Mouse (Mus musculus) embryonic facial prominence, embryonic 13.5 days (tissue): ENCODE data around the gene Ccdc61. TPM values are rescaled to one million over a fixed set of nuclear protein-coding genes. Genes with fewer than 3 reads are reported as not detected.

ENCODE experiments used
- ATAC-seq: fragments of 200-750 bp; cut with Nextera tagmentation; 2 replicates; pipeline ENCODE4 v1.8.0; 2017; ENCODE audit warnings: low read depth; ENCODE audit not compliant: insufficient number of reproducible peaks, insufficient read depth, low FRiP score, low TSS enrichment
- H3K27ac ChIP-seq: fragments of 300-500 bp; sonication (generic); 2 replicates; pipeline ENCODE4 v1.5.1; 2015; ENCODE audit warnings: moderate library complexity, mild to moderate bottlenecking, inconsistent platforms
- H3K27me3 ChIP-seq: fragments of 300-500 bp; sonication (generic); 2 replicates; pipeline ENCODE4 v1.6.1; 2015; ENCODE audit warnings: mild to moderate bottlenecking, inconsistent platforms
- H3K36me3 ChIP-seq: fragments of 300-500 bp; sonication (generic); 2 replicates; pipeline ENCODE4 v1.6.1; 2015; ENCODE audit warnings: mild to moderate bottlenecking, inconsistent platforms
- H3K4me1 ChIP-seq: fragments of 300-500 bp; sonication (generic); 2 replicates; pipeline ENCODE4 v1.6.1; 2015; ENCODE audit warnings: inconsistent platforms
- H3K4me2 ChIP-seq: fragments of 300-500 bp; sonication (generic); 2 replicates; pipeline ENCODE4 v1.6.1; 2015; ENCODE audit warnings: moderate library complexity, mild to moderate bottlenecking, inconsistent platforms
- H3K4me3 ChIP-seq: fragments of 300-500 bp; sonication (generic); 2 replicates; pipeline ENCODE4 v1.5.1; 2015; ENCODE audit warnings: mild to moderate bottlenecking, inconsistent platforms
- H3K9ac ChIP-seq: fragments of 300-500 bp; sonication (generic); 2 replicates; pipeline ENCODE4 v1.6.1; 2015; ENCODE audit warnings: mild to moderate bottlenecking, inconsistent platforms
- H3K9me3 ChIP-seq: fragments of 300-500 bp; sonication (generic); 2 replicates; pipeline ENCODE4 v1.6.1; 2016; ENCODE audit warnings: inconsistent platforms
- WGBS: fragments of 180-500 bp; shearing (Covaris S2); methylation state at CpG from one replicate; pipeline ENCODE4 v1.1.7; 2015; ENCODE audit warnings: mixed read lengths; 5-methylcytosine and 5-hydroxymethylcytosine counted together
- polyA plus RNA-seq: library from polyadenylated mRNA; unstranded; fragments of >200 nt; fragmentation: Nextera tagmentation; extraction: Ambion mirVana; gene quantifications from 2 replicates; pipeline ENCODE4 v1.2.1, GENCODE M21; 2015

The Ccdc61 gene
- polyA plus RNA-seq, 1 experiment from 2014 or later = 35.6 TPM

DNA sequence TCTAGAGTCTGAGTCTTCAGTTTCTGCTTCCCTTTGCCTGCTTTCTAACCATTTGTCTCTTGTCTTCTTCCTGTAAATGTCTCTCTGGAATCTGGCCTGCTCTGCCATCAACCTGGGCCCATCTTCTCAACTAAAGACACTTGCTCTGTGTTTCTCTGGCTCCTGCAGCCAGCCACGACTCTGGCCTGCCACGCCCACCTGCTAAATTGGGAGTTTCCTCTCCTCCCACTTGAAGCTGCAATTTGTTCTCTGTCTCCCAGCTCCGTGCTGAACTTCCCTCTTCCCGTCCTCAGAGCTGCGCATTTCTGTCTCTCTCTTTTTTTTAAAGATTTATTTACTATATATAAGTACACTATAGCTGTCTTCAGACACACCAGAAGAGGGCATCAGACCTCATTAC lies 65.4 kb downstream of the Ccdc61 start:
- WGBS = 36% methylated on average over 5 of the region's 5 CpGs
- H3K9me3 ChIP-seq = no peaks in the 10 kb centered on the region

DNA sequence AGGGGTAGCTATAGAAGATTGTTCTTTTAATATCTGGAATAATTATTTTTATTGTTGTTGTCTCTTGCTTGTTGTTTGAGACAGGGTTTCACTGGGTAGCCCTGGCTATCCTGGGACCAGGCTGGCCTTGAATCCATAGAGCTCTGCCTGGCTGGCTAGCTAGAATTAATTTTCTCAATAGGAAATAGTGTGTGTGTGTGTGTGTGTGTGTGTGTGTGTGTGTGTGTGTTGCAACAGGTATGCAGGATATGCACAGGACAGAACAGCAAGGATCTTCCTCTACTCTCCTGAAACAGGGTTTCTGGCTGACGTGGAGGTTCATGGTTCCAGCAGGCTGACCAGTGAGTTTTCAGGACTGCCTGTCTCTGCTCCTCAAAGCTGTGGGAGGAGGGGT lies 69.0 kb downstream of the Ccdc61 start:
- Histone ChIP-seq H3K4me2 (peak overlapping the region; percentile 59), H3K9ac (peak overlapping the region; percentile 59; the same call in 1 of the 2 replicates), H3K27me3 (no peaks in the 10 kb centered on the region), H3K4me1 (peaks cover 10% of the 10 kb centered on the region; the same call in 1 of the 2 replicates), H3K9me3 (no peaks in the 10 kb centered on the region), H3K27ac (0 out of 2 replicates have a peak overlapping the region, but pooled peaks have one; percentile 44), H3K4me3 (peak overlapping the region; percentile 28), H3K36me3 (no peaks in the 10 kb centered on the region)
- 0 out of 2 replicates have a peak, but pooled peaks have one; percentile 43 for ATAC-seq
- WGBS = 71% methylated on average over 1 of the region's 1 CpGs

More for the DNA sequence above, 65.4 kb downstream of the Ccdc61 start:
- H3K27me3 ChIP-seq = no peaks in the 10 kb centered on the region
- no peak overlapping the region for H3K4me2 ChIP-seq
- no peak overlapping the region for H3K4me3 ChIP-seq
- H3K4me1 ChIP-seq = peaks cover 8% of the 10 kb centered on the region; the same call in 1 of the 2 replicates
- no peak overlapping the region for H3K9ac ChIP-seq
- ATAC-seq = no peak
- no peak overlapping the region for H3K27ac ChIP-seq
- no peaks in the 10 kb centered on the region for H3K36me3 ChIP-seq

Other genes with a start within 250 kb of the Ccdc61 start
- gene Psg20, start 224.2 kb downstream of the Ccdc61 start, polyA plus RNA-seq = not detected in 2 replicates
- not detected in 2 replicates for gene Psg22, start 192.3 kb downstream of the Ccdc61 start, polyA plus RNA-seq
- gene Psg19, start 111.9 kb downstream of the Ccdc61 start, polyA plus RNA-seq = not detected in 2 replicates
- not detected in 2 replicates for gene Psg17, start 88.8 kb downstream of the Ccdc61 start, polyA plus RNA-seq
- 0.38 and 0.39 TPM in 2 replicates for gene Mill2, start 70.4 kb downstream of the Ccdc61 start, polyA plus RNA-seq
- gene Pglyrp1, start 39.1 kb downstream of the Ccdc61 start, polyA plus RNA-seq = 0.76 and 2.9 TPM in 2 replicates
- gene Nova2, start 15.5 kb upstream of the Ccdc61 start, polyA plus RNA-seq = 0.62 and 0.65 TPM in 2 replicates
- gene Nanos2, start 77.0 kb upstream of the Ccdc61 start, polyA plus RNA-seq = not detected in 2 replicates
- 6.0 and 6.7 TPM in 2 replicates for gene Mypop, start 80.8 kb upstream of the Ccdc61 start, polyA plus RNA-seq
- gene Irf2bp1, start 93.6 kb upstream of the Ccdc61 start, polyA plus RNA-seq = 30.1 and 33.2 TPM in 2 replicates
- gene Foxa3, start 113.1 kb upstream of the Ccdc61 start, polyA plus RNA-seq = 0.62 and 1.8 TPM in 2 replicates
- gene Sympk, start 114.0 kb upstream of the Ccdc61 start, polyA plus RNA-seq = 36.0 and 43.2 TPM in 2 replicates
- gene Rsph6a, start 144.3 kb upstream of the Ccdc61 start, polyA plus RNA-seq = not detected in 2 replicates
- 16.4 and 17.6 TPM in 2 replicates for gene Dmwd, start 165.8 kb upstream of the Ccdc61 start, polyA plus RNA-seq
- gene Dmpk, start 173.4 kb upstream of the Ccdc61 start, polyA plus RNA-seq = 13.1 and 16.8 TPM in 2 replicates
- gene Six5, start 184.2 kb upstream of the Ccdc61 start, polyA plus RNA-seq = 14.7 and 15.3 TPM in 2 replicates
- 3.5 and 4.4 TPM in 2 replicates for gene Gm4969, start 208.0 kb upstream of the Ccdc61 start, polyA plus RNA-seq
- gene Fbxo46, start 209.4 kb upstream of the Ccdc61 start, polyA plus RNA-seq = 15.3 and 16.6 TPM in 2 replicates
- 15.2 and 16.2 TPM in 2 replicates for gene Qpctl, start 238.9 kb upstream of the Ccdc61 start, polyA plus RNA-seq
- gene Snrpd2, start 239.3 kb upstream of the Ccdc61 start, polyA plus RNA-seq = 137 and 167 TPM in 2 replicates